Comparison of ENCODE assay signal across 5 mouse cellular contexts in genomic region chr12:113945786-113946185, GRCm38 (mm10).
DNase-seq lines count a peak whose midpoint lies in the region; TF ChIP-seq lines count a peak whose summit lies in the region.
"Not testable (repeated sequence)": the region's sequence is repeated elsewhere in the genome, so short reads cannot be mapped to it uniquely, and the experiment has no call there.

No protein-coding gene starts in this region.

- H3K36me3 ChIP-seq in kidney, adult 2 months (ENCODE audit: control insufficient read depth, insufficient read depth, low read length): not testable (repeated sequence)

- H3K27ac ChIP-seq in kidney, adult 2 months (ENCODE audit: insufficient read depth, low read depth, low read length): not testable (repeated sequence)

- H3K27me3 ChIP-seq in kidney, adult 2 months (replicated peaks; ENCODE audit: control insufficient read depth, insufficient read depth, low read length): not testable (repeated sequence)

- H3K4me3 ChIP-seq in kidney, adult 2 months (ENCODE audit: insufficient read depth, low read depth, low read length): not testable (repeated sequence)

- TF ChIP-seq POLR2A in kidney, adult 2 months (IDR thresholded peaks at IDR 0.05; ENCODE audit: low read depth, low read length): not testable (repeated sequence)

- 83% methylated on average over 1 of the region's 1 CpGs for WGBS in kidney, adult 2 months

- peak; percentile 87 for DNase-seq in kidney, adult 11 months
- peak; percentile 89 for DNase-seq in kidney, adult 2 months
- DNase-seq in kidney, adult 9 months: peak; percentile 92
- peak; percentile 81 for DNase-seq in kidney, postnatal 14 days
- peak; percentile 57 to 82 for DNase-seq in kidney, postnatal 36 days

- TF ChIP-seq CTCF in kidney, adult 2 months (conservative IDR thresholded peaks at IDR 0.05; ENCODE audit: insufficient read depth, insufficient read length, low read depth, low read length): not testable (repeated sequence)

- H3K4me1 ChIP-seq in kidney, adult 2 months (ENCODE audit: control insufficient read depth, insufficient read depth, low read length): not testable (repeated sequence)
